Mouse (Mus musculus) embryo, embryonic 10.5 days (tissue): ENCODE results near the gene Ralb.

Experiments
- DNase-seq: peaks from one replicate; pipeline ENCODE4 v3.0.0-alpha.2; 2015; ENCODE audit warnings: low spot score

Ralb gene

GRCm38 (mm10) chr1:119504260-119505062, at the start of gene Ralb:
TSS of gene Ralb (minus strand) at chr1:119504794.
- DNase-seq = peak; percentile 98

GRCm38 (mm10) chr1:119551651-119552050, 47.1 kb upstream of the Ralb start:
- no peak for DNase-seq

- DNase-seq = no peak
These were observed 45.5 kb upstream of the Ralb start for GRCm38 (mm10) chr1:119550064-119550463.

GRCm38 (mm10) chr1:119549327-119549689, 44.7 kb upstream of the Ralb start:
- no peak for DNase-seq

- peak; percentile 82 for DNase-seq
These were observed 44.2 kb upstream of the Ralb start for GRCm38 (mm10) chr1:119548668-119549326.

- DNase-seq = no peak
These were observed 41.9 kb upstream of the Ralb start for GRCm38 (mm10) chr1:119546490-119546889.

- no peak for DNase-seq
These were observed 41.1 kb upstream of the Ralb start for GRCm38 (mm10) chr1:119545671-119546070.

- no peak for DNase-seq
These were observed 40.6 kb upstream of the Ralb start for GRCm38 (mm10) chr1:119545164-119545563.

GRCm38 (mm10) chr1:119544611-119545155, 40.1 kb upstream of the Ralb start:
- DNase-seq = no peak

GRCm38 (mm10) chr1:119543316-119543715, 38.7 kb upstream of the Ralb start:
- DNase-seq = no peak

- no peak for DNase-seq
These were observed 37.0 kb upstream of the Ralb start for GRCm38 (mm10) chr1:119541570-119541969.

- no peak for DNase-seq
These were observed 36.4 kb upstream of the Ralb start for GRCm38 (mm10) chr1:119540836-119541557.

GRCm38 (mm10) chr1:119539252-119539651, 34.7 kb upstream of the Ralb start:
- no peak for DNase-seq

- DNase-seq = no peak
These were observed 33.1 kb upstream of the Ralb start for GRCm38 (mm10) chr1:119537651-119538050.

GRCm38 (mm10) chr1:119536122-119536521, 31.5 kb upstream of the Ralb start:
- DNase-seq = no peak

- no peak for DNase-seq
These were observed 29.7 kb upstream of the Ralb start for GRCm38 (mm10) chr1:119534341-119534740.

GRCm38 (mm10) chr1:119533093-119533805, 28.7 kb upstream of the Ralb start:
- DNase-seq = no peak

GRCm38 (mm10) chr1:119532165-119532564, 27.6 kb upstream of the Ralb start:
- no peak for DNase-seq

GRCm38 (mm10) chr1:119530941-119531340, 26.3 kb upstream of the Ralb start:
- DNase-seq = no peak

GRCm38 (mm10) chr1:119525689-119526591, 21.3 kb upstream of the Ralb start, which contains the start of gene Tmem185b:
TSS of gene Tmem185b (plus strand) at chr1:119526160.
- DNase-seq = peak; percentile 89

GRCm38 (mm10) chr1:119525004-119525444, 20.4 kb upstream of the Ralb start:
- no peak for DNase-seq
